Comparison of ENCODE assay signal across 38 mouse cellular contexts in genomic region chr7:44349043-44349442, GRCm38 (mm10). TPM values are rescaled to one million over a fixed set of nuclear protein-coding genes. Genes with fewer than 3 reads are reported as not detected.
DNase-seq lines count a peak whose midpoint lies in the region; ATAC-seq and TF ChIP-seq lines count a peak whose summit lies in the region.
"Had no signal": no experiment of that assay in that cellular context is flagged by ENCODE, and none has a peak within 500 bp of the region (broad histone marks: within the 10 kb centered on the region; RNA-seq: fewer than 3 reads in every experiment).

No protein-coding gene starts in this region.

- H3K36me3 ChIP-seq in kidney, embryonic 15.5 days = no peaks in the 10 kb centered on the region
- H3K36me3 ChIP-seq in MEL (ENCODE audit: control insufficient read depth in 1 of 2, insufficient read depth in 2 of 2, low read length in 2 of 2) = no peaks in the 10 kb centered on the region
- H3K36me3 ChIP-seq: embryonic facial prominence, embryonic 12.5 days; G1E; heart, embryonic 13.5 days had no signal

- no peak overlapping the region for H3K27ac ChIP-seq in kidney, embryonic 15.5 days
- no peak overlapping the region for H3K27ac ChIP-seq in MEL (ENCODE audit: control insufficient read depth, low read depth, low read length)
- H3K27ac ChIP-seq: embryonic facial prominence, embryonic 12.5 days; forebrain, embryonic 10.5 days; forebrain, embryonic 15.5 days; gastrocnemius, adult 2 months; heart, adult 2 months; heart, embryonic 13.5 days; hindbrain, embryonic 14.5 days; limb, embryonic 15.5 days; liver, embryonic 14.5 days; macrophage; midbrain, embryonic 15.5 days had no signal

- no peak for TF ChIP-seq CTCF in MEL (IDR thresholded peaks at IDR 0.05 in 2 of 3, conservative IDR thresholded peaks at IDR 0.05 in 1 of 3; ENCODE audit: control insufficient read depth in 1 of 3, insufficient read depth in 1 of 3, low read depth in 2 of 3, low read length in 3 of 3, poor library complexity in 1 of 3, severe bottlenecking in 1 of 3)

- H3K9ac ChIP-seq in kidney, embryonic 15.5 days = no peak overlapping the region
- H3K9ac ChIP-seq in MEL (ENCODE audit: control insufficient read depth, low read depth, low read length, poor library complexity, severe bottlenecking) = no peak overlapping the region
- H3K9ac ChIP-seq: embryonic facial prominence, embryonic 12.5 days; forebrain, embryonic 15.5 days; heart, embryonic 13.5 days; hindbrain, embryonic 14.5 days; limb, embryonic 15.5 days; liver, embryonic 14.5 days; midbrain, embryonic 15.5 days had no signal

- no peaks in the 10 kb centered on the region for H3K9me3 ChIP-seq in kidney, embryonic 15.5 days (replicated peaks)
- no peaks in the 10 kb centered on the region for H3K9me3 ChIP-seq in MEL (replicated peaks; ENCODE audit: insufficient read depth, low read length)
- H3K9me3 ChIP-seq: embryonic facial prominence, embryonic 12.5 days; forebrain, embryonic 10.5 days; forebrain, embryonic 15.5 days; heart, embryonic 13.5 days; limb, embryonic 15.5 days; midbrain, embryonic 15.5 days had no signal

- WGBS in kidney, embryonic 15.5 days = 16% methylated on average over 3 of the region's 3 CpGs

- peaks cover 38% of the 10 kb centered on the region for H3K4me1 ChIP-seq in kidney, embryonic 15.5 days
- peaks cover 0 to 10% of the 10 kb centered on the region in 2 experiments; a peak in 2 of 4 replicates for H3K4me1 ChIP-seq in MEL (ENCODE audit: control insufficient read depth in 1 of 2, insufficient read depth in 2 of 2, low read length in 2 of 2)

- TF ChIP-seq EP300 in MEL (IDR thresholded peaks at IDR 0.05; ENCODE audit: low read depth in 1 of 2, low read length in 2 of 2) = no peak

- TF ChIP-seq RAD21 in MEL (IDR thresholded peaks at IDR 0.05; ENCODE audit: low read depth, low read length) = no peak

- H3K27me3 ChIP-seq in kidney, embryonic 15.5 days = peaks cover 65% of the 10 kb centered on the region
- no peaks in the 10 kb centered on the region for H3K27me3 ChIP-seq in MEL (ENCODE audit: control insufficient read depth in 1 of 2, insufficient read depth in 2 of 2, low read length in 2 of 2)

- TF ChIP-seq POLR2A in MEL (IDR thresholded peaks at IDR 0.05; ENCODE audit: control insufficient read depth in 1 of 2, insufficient read depth in 1 of 2, low read depth in 1 of 2, low read length in 2 of 2, poor library complexity in 1 of 2) = no peak

- no peak for ATAC-seq in kidney, embryonic 15.5 days (replicated peaks; ENCODE audit: low FRiP score)
- ATAC-seq: activated CD4-positive, CD25-positive, alpha-beta regulatory T cell, adult 4 months; forebrain, embryonic 15.5 days; intestine, postnatal 0 days; midbrain, embryonic 15.5 days had no signal

- DNase-seq in kidney, postnatal 4 days = peak; percentile 27 to 50
- peak; percentile 28 to 44 for DNase-seq in B cell, adult 2 months
- peak; percentile 72 for DNase-seq in MEL (ENCODE audit: low read depth, low spot score)
- DNase-seq in frontal cortex, postnatal 36 days (ENCODE audit: low spot score in 2 of 2) = no peak
- DNase-seq in heart, adult 8-10 months (ENCODE audit: low spot score) = no peak
- no peak for DNase-seq in spleen, postnatal 36 days (ENCODE audit: low spot score in 2 of 2)
- DNase-seq: adrenal gland, adult 2 months; cerebellum, adult 11 months; cerebellum, adult 9-11 months; embryo, embryonic 11 days; gastrocnemius, adult 2 months; gastrocnemius, postnatal 36 days; heart, adult 2 months; heart, postnatal 10 days; kidney, postnatal 36 days; layer of hippocampus, postnatal 36 days; left cerebral cortex, postnatal 4 days; lung, adult 2 months; lung, postnatal 10 days; right cerebral cortex, postnatal 4 days; thymus, adult 2 months; thymus, postnatal 36 days had no signal

- no peak overlapping the region for H3K4me2 ChIP-seq in kidney, embryonic 15.5 days
- H3K4me2 ChIP-seq: embryonic facial prominence, embryonic 12.5 days; forebrain, embryonic 15.5 days; heart, embryonic 13.5 days; hindbrain, embryonic 14.5 days; limb, embryonic 15.5 days; midbrain, embryonic 15.5 days had no signal

- no peaks in the 10 kb centered on the region for H3K79me2 ChIP-seq in MEL (ENCODE audit: control insufficient read depth, insufficient read depth, low read length, poor library complexity)

- H3K4me3 ChIP-seq in kidney, embryonic 15.5 days (replicated peaks) = no peak overlapping the region
- no peak overlapping the region for H3K4me3 ChIP-seq in MEL (ENCODE audit: control insufficient read depth in 1 of 2, insufficient read depth in 1 of 2, low read depth in 2 of 2, low read length in 2 of 2)
- H3K4me3 ChIP-seq: embryonic facial prominence, embryonic 12.5 days; forebrain, embryonic 10.5 days; forebrain, embryonic 15.5 days; gastrocnemius, adult 2 months; heart, adult 2 months; heart, embryonic 13.5 days; limb, embryonic 15.5 days; midbrain, embryonic 15.5 days had no signal

TF ChIP-seq in MEL, 35 proteins besides CTCF, POLR2A, EP300 and RAD21:
- no peak for TF ChIP-seq GABPA (IDR thresholded peaks at IDR 0.05; ENCODE audit: low read depth, low read length)
- peak; percentile 58; the same call in 1 of the 2 replicates for TF ChIP-seq USF1 (IDR thresholded peaks at IDR 0.05; ENCODE audit: low read depth, low read length)
- TF ChIP-seq ETS1 (IDR thresholded peaks at IDR 0.05; ENCODE audit: low read depth, low read length) = 0 out of 2 replicates have a peak, but pooled peaks have one; percentile 32
- no peak for TF ChIP-seq ZMIZ1 (IDR thresholded peaks at IDR 0.05; ENCODE audit: low read depth, low read length)
TF ChIP-seq in MEL: peak in this region for 2.

RNA-seq across cellular contexts. Expression of gene Syt3, which starts 34.9 kb away (rescaled TPM):
- polyA plus RNA-seq in kidney, embryonic 15.5 days (2015; fragmentation: Nextera tagmentation; extraction: Ambion mirVana) = 2.4 and 2.5 TPM in 2 replicates
- total RNA-seq in MEL (2012; rRNA removed) = 0.08 and 0.20 TPM in 2 replicates
- under 1 TPM in 1 of 2 experiments, not detected in 1; 0.56 TPM for polyA plus RNA-seq in MEL (2012; ENCODE audit: insufficient read depth in 1 of 2, insufficient read length in 2 of 2, low read depth in 1 of 2, low replicate concordance in 2 of 2, missing spikeins in 1 of 2)
- total RNA-seq in heart, adult 8-10 months (2022) = 1 to 10 TPM; 2.4 to 3.7 (median 3.1) TPM
- total RNA-seq: G1E; neutrophil, adult 5-6 weeks had no signal
- polyA plus RNA-seq: activated CD4-positive, CD25-positive, alpha-beta regulatory T cell, adult 4 months; macrophage had no signal

RNA-seq across cellular contexts. Expression of gene 1700008O03Rik, which starts 36.6 kb away (rescaled TPM):
- polyA plus RNA-seq in kidney, embryonic 15.5 days (2015; fragmentation: Nextera tagmentation; extraction: Ambion mirVana) = 1.1 TPM in 2 replicates
- total RNA-seq in MEL (2012; rRNA removed) = not detected in 2 replicates
- polyA plus RNA-seq in MEL (2012; ENCODE audit: insufficient read depth in 1 of 2, insufficient read length in 2 of 2, low read depth in 1 of 2, low replicate concordance in 2 of 2, missing spikeins in 1 of 2) = under 1 TPM in 1 of 2 experiments, not detected in 1; 0.95 TPM
- under 1 TPM in 1 of 4 experiments, not detected in 3; 0.46 TPM for total RNA-seq in heart, adult 8-10 months (2022)
- total RNA-seq: gastrocnemius, adult 2 months; gastrocnemius, postnatal 36 days; megakaryocyte-erythroid progenitor cell, adult 5-6 weeks; neutrophil, adult 5-6 weeks had no signal

RNA-seq across cellular contexts. Expression of gene Shank1, which starts 39.0 kb away (rescaled TPM):
- 1.6 and 2.5 TPM in 2 replicates for polyA plus RNA-seq in kidney, embryonic 15.5 days (2015; fragmentation: Nextera tagmentation; extraction: Ambion mirVana)
- 0.12 and 0.29 TPM in 2 replicates for total RNA-seq in MEL (2012; rRNA removed)
- 1 to 10 TPM in 1 of 2 experiments, not detected in 1; 3.9 TPM for polyA plus RNA-seq in MEL (2012; ENCODE audit: insufficient read depth in 1 of 2, insufficient read length in 2 of 2, low read depth in 1 of 2, low replicate concordance in 2 of 2, missing spikeins in 1 of 2)
- total RNA-seq in heart, adult 8-10 months (2022) = 1 to 10 TPM; 1.8 to 4.7 (median 3.3) TPM
- total RNA-seq: hematopoietic stem cell, adult 5-6 weeks had no signal
- polyA plus RNA-seq: activated CD4-positive, CD25-positive, alpha-beta regulatory T cell, adult 4 months; macrophage had no signal

RNA-seq across cellular contexts. Expression of gene Clec11a, which starts 42.3 kb away (rescaled TPM):
- 6.0 and 7.0 TPM in 2 replicates for polyA plus RNA-seq in kidney, embryonic 15.5 days (2015; fragmentation: Nextera tagmentation; extraction: Ambion mirVana)
- 0.33 and 0.39 TPM in 2 replicates for total RNA-seq in MEL (2012; rRNA removed)
- under 1 TPM in 1 of 2 experiments, not detected in 1; 0.33 TPM for polyA plus RNA-seq in MEL (2012; ENCODE audit: insufficient read depth in 1 of 2, insufficient read length in 2 of 2, low read depth in 1 of 2, low replicate concordance in 2 of 2, missing spikeins in 1 of 2)
- 1 to 10 TPM in 1 of 4 experiments, under 1 TPM in 3; 0.41 to 1.2 (median 0.67) TPM for total RNA-seq in heart, adult 8-10 months (2022)

Comparison
In these comparisons a context has a peak if more than half of its experiments do, and no peak if none do; other contexts are left out.
1. DNase-seq: peak in kidney, postnatal 4 days (2 of 2), B cell, adult 2 months (2 of 2) and MEL (single experiment); none in frontal cortex, postnatal 36 days (0 of 2), heart, adult 8-10 months (single experiment) and spleen, postnatal 36 days (0 of 2).